27 mouse cellular contexts compared by ENCODE assay signal in genomic region chr13:116829015-116829414, GRCm38 (mm10).
A peak's percentile ranks its signal among the peaks of the same experiment; 100 is the strongest.
DNase-seq lines count a peak whose midpoint lies in the region; ATAC-seq lines count a peak whose summit lies in the region.
"Had no signal": no experiment of that assay in that cellular context is flagged by ENCODE, and none has a peak within 500 bp of the region (broad histone marks: within the 10 kb centered on the region; RNA-seq: fewer than 3 reads in every experiment).

No protein-coding gene starts in this region.

- WGBS in stomach, embryonic 16.5 days: 64% methylated on average over 3 of the region's 3 CpGs

- H3K9me3 ChIP-seq in stomach, embryonic 16.5 days (replicated peaks; ENCODE audit: control insufficient read depth, low read length): no peaks in the 10 kb centered on the region
- H3K9me3 ChIP-seq: heart, embryonic 12.5 days; hindbrain, embryonic 13.5 days; liver, embryonic 15.5 days; neural tube, embryonic 12.5 days had no signal

- no peak overlapping the region for H3K27ac ChIP-seq in stomach, embryonic 16.5 days (ENCODE audit: low read length)
- H3K27ac ChIP-seq: gastrocnemius, adult 2 months; heart, adult 2 months; hindbrain, embryonic 13.5 days; liver, embryonic 15.5 days; neural tube, embryonic 12.5 days had no signal

- no peaks in the 10 kb centered on the region for H3K4me1 ChIP-seq in stomach, embryonic 16.5 days (ENCODE audit: control insufficient read depth, insufficient read depth, low read length)
- H3K4me1 ChIP-seq: heart, embryonic 12.5 days; hindbrain, embryonic 13.5 days; liver, embryonic 15.5 days; neural tube, embryonic 12.5 days had no signal

- H3K36me3 ChIP-seq in stomach, embryonic 16.5 days (ENCODE audit: control insufficient read depth, insufficient read depth, low read length): no peaks in the 10 kb centered on the region
- H3K36me3 ChIP-seq: heart, embryonic 12.5 days; hindbrain, embryonic 13.5 days; liver, embryonic 15.5 days; neural tube, embryonic 12.5 days had no signal

- H3K4me2 ChIP-seq in stomach, embryonic 16.5 days (ENCODE audit: low read depth, low read length): no peak overlapping the region
- H3K4me2 ChIP-seq: heart, embryonic 12.5 days; hindbrain, embryonic 13.5 days; liver, embryonic 15.5 days; lung, embryonic 14.5 days; midbrain, embryonic 11.5 days; neural tube, embryonic 12.5 days had no signal

- H3K9ac ChIP-seq in stomach, embryonic 16.5 days (ENCODE audit: low read length): no peak overlapping the region
- H3K9ac ChIP-seq: heart, embryonic 12.5 days; hindbrain, embryonic 13.5 days; liver, embryonic 15.5 days; lung, embryonic 14.5 days; neural tube, embryonic 12.5 days had no signal

- H3K4me3 ChIP-seq in stomach, embryonic 16.5 days (replicated peaks; ENCODE audit: low read length): no peak overlapping the region
- H3K4me3 ChIP-seq: gastrocnemius, adult 2 months; heart, adult 2 months; heart, embryonic 12.5 days; hindbrain, embryonic 13.5 days; liver, embryonic 15.5 days; neural tube, embryonic 12.5 days had no signal

- no peaks in the 10 kb centered on the region for H3K27me3 ChIP-seq in stomach, embryonic 16.5 days (ENCODE audit: control insufficient read depth, insufficient read depth, low read length)
- H3K27me3 ChIP-seq: heart, embryonic 12.5 days; hindbrain, embryonic 13.5 days; liver, embryonic 15.5 days; neural tube, embryonic 12.5 days had no signal

- peak; percentile 62; the same call in 1 of the 2 replicates for ATAC-seq in stomach, embryonic 16.5 days (ENCODE audit: insufficient read depth, low FRiP score)
- ATAC-seq: forebrain, embryonic 16.5 days; midbrain, embryonic 16.5 days had no signal

- DNase-seq in 416B (ENCODE audit: low read depth): peak; percentile 96
- peak; percentile 42 for DNase-seq in Muller cell, postnatal 12 days (ENCODE audit: inconsistent ontology term)
- DNase-seq in fibroblast of lung, adult 2 months (ENCODE audit: low read depth): peak; percentile 27
- no peak for DNase-seq in layer of hippocampus, adult 9-10 months (ENCODE audit: low spot score)
- no peak for DNase-seq in left cerebral cortex, adult 8-10 months (ENCODE audit: low spot score in 2 of 2)
- DNase-seq in urinary bladder, postnatal 36 days (ENCODE audit: low spot score in 2 of 2): no peak
- DNase-seq: adrenal gland, postnatal 25 days; cerebellum, adult 2 months; cerebellum, postnatal 25 days; gastrocnemius, adult 2 months; gastrocnemius, postnatal 36 days; heart, adult 2 months; heart, postnatal 4 days; kidney, adult 11 months; kidney, postnatal 14 days; left cerebral cortex, postnatal 4 days; liver; lung, embryonic 14.5 days; thymus, postnatal 14 days had no signal

Comparison
In these comparisons a context has a peak if more than half of its experiments do, and no peak if none do; other contexts are left out.
1. DNase-seq: peak in 416B (single experiment), Muller cell, postnatal 12 days (single experiment) and fibroblast of lung, adult 2 months (single experiment); none in layer of hippocampus, adult 9-10 months (single experiment), left cerebral cortex, adult 8-10 months (0 of 2) and urinary bladder, postnatal 36 days (0 of 2).